Mouse (Mus musculus): ENCODE results near the gene Ubox5. TPM values are rescaled to one million over a fixed set of nuclear protein-coding genes. Genes with fewer than 3 reads are reported as not detected.
A peak's percentile ranks its signal among the peaks of the same experiment; 100 is the strongest.

The Ubox5 gene
- polyA plus RNA-seq, 1 experiment = 1.8 TPM

DNA sequence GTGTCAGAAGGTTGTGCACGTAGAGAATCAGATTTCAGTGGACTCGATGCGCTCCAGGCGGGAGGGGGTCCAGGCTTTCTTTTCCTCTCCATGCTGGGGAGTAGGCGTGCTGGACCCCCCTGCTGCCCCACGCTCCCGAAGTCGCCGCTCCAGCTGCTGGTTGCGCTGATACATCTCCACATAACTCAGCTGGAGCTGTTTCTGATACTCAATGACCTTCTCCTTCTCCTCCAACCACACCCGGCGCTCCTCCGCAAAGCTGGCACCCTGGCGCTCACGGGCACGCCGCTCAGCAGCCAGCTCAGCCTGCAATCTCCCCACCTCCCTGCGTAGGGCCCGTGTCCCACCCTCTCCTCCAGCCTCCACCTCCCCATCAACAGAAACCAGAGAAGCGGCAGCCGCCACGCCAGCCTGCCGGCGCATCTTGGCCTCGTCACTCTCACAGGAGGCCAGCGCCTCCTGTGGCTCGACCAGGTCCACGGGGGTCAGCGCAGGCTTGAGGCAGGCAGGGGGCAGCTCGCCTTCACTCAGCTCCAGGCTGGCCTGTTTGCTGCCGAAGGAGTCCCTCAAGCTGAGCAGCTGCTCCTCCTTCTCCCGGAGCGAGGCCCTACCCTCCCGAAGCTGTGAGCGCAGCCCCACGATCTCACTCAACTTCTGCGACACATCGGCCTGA lies 5.0 kb upstream of the Ubox5 start:
- Histone ChIP-seq H3K4me3 (replicated peaks) (peak overlapping the region; percentile 90), H3K27me3 (replicated peaks) (peaks cover 71% of the 10 kb centered on the region), H3K36me3 (replicated peaks; ENCODE audit: low read length) (no peaks in the 10 kb centered on the region)

DNA sequence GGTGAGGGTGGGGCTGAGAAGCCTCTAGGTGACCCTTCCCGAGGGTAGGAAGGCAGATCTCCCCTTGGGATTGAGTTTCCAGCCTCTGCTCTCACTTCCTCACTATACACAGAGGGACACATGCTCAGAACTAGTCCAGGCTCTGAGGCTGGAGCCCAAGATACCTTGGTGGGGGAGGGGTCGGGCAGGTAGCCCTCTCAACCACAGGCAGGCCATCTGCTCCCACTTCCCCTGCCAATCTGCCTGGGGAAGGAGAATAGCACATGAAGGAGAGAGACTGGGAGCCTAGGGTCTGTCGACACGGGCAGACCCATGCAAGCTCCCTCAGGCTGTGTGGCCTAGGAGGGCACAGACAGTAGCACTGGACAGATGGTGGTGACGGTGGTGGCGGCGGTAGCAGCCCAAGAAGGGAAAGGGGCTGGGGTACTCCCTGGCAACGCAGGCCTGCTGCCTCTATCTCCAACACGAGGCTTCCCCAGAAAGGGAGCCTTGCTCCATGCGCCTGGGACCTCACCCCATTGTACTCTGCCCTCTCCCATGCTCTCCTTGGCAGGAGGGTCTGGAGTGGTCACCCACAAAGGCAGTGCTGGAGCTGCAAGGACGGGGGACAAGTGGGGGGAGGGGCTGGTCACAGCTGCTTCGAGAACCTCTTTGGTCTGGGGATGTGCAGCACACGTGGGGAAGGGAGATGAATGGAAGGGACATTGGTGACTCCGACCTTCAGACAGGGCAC lies 4.3 kb upstream of the Ubox5 start:
- Histone ChIP-seq H3K4me1 (peaks cover 37% of the 10 kb centered on the region), H3K9me3 (no peaks in the 10 kb centered on the region), H3K4me3 (replicated peaks) (peak overlapping the region; percentile 90), H3K27me3 (replicated peaks) (peaks cover 65% of the 10 kb centered on the region), H3K36me3 (replicated peaks; ENCODE audit: low read length) (no peaks in the 10 kb centered on the region)
- no peak for TF ChIP-seq GATA1 (IDR thresholded peaks at IDR 0.05; ENCODE audit: borderline replicate concordance, low read length)
- TF ChIP-seq FLI1 (IDR thresholded peaks at IDR 0.05; ENCODE audit: low read length) = no peak

More for the DNA sequence above, 5.0 kb upstream of the Ubox5 start:
- TF ChIP-seq GATA1 (IDR thresholded peaks at IDR 0.05; ENCODE audit: borderline replicate concordance, low read length) = no peak
- no peak for TF ChIP-seq FLI1 (IDR thresholded peaks at IDR 0.05; ENCODE audit: low read length)
- no peaks in the 10 kb centered on the region for H3K9me3 ChIP-seq
- peaks cover 36% of the 10 kb centered on the region for H3K4me1 ChIP-seq

DNA sequence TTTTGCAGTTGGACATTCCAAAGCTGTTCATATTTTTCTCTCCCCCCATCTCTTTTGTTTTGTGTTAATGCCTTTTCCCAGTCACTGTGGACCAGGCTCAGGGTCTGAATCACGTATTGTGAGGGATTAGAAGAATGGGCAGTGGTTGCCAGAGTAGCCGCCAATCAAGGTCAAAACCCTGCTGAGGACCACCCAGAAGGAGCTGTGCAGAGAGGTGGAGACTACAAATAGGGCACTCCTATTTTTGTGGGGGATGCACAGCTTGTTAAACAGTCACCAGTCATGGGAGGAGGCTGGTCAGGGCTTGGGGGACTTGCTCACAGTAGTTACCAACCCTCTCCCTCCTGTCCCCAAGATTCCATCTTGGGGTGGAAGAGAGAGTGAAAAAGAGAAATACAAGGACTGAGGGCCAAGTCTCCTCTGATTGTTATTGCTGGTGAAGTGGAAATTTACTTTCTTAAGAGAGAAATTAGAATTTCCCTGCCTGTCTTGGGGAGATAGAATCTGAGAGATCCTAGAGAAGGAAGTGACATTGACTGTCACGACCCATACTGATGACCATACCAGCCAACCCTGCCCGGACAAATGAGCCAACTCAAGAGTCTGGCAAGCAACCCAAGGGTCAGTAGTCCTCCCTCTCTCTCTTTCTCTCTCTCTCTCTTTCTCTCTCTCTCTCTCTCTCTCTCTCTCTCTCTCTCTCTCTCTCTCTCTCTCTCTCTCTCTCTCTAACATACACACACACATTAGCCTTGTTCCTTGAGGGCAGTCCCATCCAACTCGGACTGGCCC lies 3.2 kb upstream of the Ubox5 start:
- Histone ChIP-seq H3K9me3 (no peaks in the 10 kb centered on the region), H3K4me1 (peaks cover 48% of the 10 kb centered on the region), H3K27me3 (replicated peaks) (peaks cover 55% of the 10 kb centered on the region), H3K4me3 (replicated peaks) (no peak overlapping the region), H3K36me3 (replicated peaks; ENCODE audit: low read length) (no peaks in the 10 kb centered on the region)
- no peak for TF ChIP-seq FLI1 (IDR thresholded peaks at IDR 0.05; ENCODE audit: low read length)

DNA sequence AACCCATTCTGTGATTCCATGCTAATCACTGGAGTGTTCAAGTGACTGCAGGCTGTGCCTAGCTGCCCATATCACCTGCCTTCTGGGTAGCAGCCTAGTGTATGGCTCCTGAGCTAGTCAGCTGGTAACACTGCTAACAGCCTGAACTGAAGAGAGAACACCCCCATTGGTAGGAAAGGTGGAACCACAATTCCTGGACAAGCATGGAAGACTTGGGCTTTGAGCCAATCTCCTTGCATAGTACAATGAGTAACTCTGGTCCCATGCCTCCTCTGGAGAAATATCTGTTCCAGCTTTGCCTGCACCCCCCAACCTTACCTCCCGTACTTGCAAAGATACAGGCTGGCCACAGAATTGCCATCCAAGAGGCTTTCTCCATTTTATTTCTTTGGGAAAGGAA lies 2.6 kb upstream of the Ubox5 start:
- Histone ChIP-seq H3K36me3 (replicated peaks; ENCODE audit: low read length) (peaks cover 3% of the 10 kb centered on the region), H3K4me1 (peaks cover 53% of the 10 kb centered on the region), H3K9me3 (no peaks in the 10 kb centered on the region), H3K4me3 (replicated peaks) (no peak overlapping the region), H3K27me3 (replicated peaks) (peaks cover 50% of the 10 kb centered on the region)
- TF ChIP-seq GATA1 (IDR thresholded peaks at IDR 0.05; ENCODE audit: borderline replicate concordance, low read length) (no peak), FLI1 (IDR thresholded peaks at IDR 0.05; ENCODE audit: low read length) (no peak)

DNA sequence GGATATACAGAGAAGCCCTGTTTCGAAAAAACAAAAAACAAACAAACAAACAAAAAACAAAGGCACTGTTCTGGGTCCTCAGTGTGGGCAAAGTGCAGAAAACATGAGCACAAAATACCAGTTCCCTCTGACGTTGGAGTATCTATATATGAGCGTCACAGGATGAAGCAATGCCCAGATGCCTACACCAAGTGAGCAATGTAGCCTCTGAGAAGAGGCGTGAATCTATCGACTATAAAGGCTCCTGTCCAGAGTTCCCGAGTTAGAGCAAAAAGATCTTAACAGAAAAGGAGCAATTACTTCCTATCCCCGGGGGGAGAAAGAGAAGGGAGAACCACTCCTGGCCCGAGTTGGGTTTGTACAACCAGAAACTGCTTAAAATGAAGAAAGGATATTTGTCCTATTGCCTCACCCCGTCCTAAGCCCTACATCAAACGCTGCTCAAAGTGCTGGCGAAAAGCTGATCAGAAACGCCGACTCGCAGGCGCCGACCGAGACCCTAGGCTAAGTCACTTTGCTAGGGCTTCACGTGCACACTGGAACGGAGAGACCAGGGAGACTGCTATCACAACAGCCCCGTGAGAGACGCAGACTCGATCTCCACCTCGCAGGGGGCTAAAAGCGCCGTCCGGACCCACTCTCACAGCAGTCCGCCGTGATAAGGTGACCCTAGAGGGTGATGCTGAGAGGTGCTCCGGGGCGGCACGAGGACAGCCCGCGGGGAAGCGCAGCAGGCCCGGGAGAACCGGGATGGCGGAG lies 579 bp downstream of the Ubox5 start:
- Histone ChIP-seq H3K27me3 (replicated peaks) (peaks cover 18% of the 10 kb centered on the region), H3K4me1 (peaks cover 36% of the 10 kb centered on the region), H3K36me3 (replicated peaks; ENCODE audit: low read length) (peaks cover 30% of the 10 kb centered on the region), H3K9me3 (no peaks in the 10 kb centered on the region), H3K4me3 (replicated peaks) (peak overlapping the region; percentile 98)
- TF ChIP-seq GATA1 (IDR thresholded peaks at IDR 0.05; ENCODE audit: borderline replicate concordance, low read length) (no peak), FLI1 (IDR thresholded peaks at IDR 0.05; ENCODE audit: low read length) (no peak)

DNA sequence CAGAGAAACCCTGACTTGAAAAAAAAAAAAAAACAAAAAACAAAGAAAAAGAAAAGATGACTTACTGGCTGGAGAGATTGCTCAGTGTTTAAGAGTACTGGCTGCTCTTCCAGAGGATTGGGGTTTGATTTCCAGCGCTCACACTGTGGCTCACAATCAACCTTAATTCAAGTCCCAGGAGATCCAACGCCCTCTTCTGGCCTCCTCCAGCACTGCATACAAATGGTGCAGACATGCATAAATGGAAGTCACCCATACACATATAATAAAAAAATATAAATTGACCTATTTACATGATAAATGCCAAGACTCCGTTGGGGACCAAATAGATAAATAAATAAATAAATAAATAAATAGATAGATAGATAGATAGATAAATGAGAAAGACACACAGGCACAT lies 1.4 kb downstream of the Ubox5 start:
- H3K36me3 ChIP-seq (replicated peaks; ENCODE audit: low read length) = peaks cover 34% of the 10 kb centered on the region
- peak overlapping the region; percentile 98 for H3K4me3 ChIP-seq (replicated peaks)
- peaks cover 28% of the 10 kb centered on the region for H3K4me1 ChIP-seq
- TF ChIP-seq GATA1 (IDR thresholded peaks at IDR 0.05; ENCODE audit: borderline replicate concordance, low read length) (no peak), FLI1 (IDR thresholded peaks at IDR 0.05; ENCODE audit: low read length) (no peak)
- H3K9me3 ChIP-seq = no peaks in the 10 kb centered on the region
- H3K27me3 ChIP-seq (replicated peaks) = peaks cover 10% of the 10 kb centered on the region

DNA sequence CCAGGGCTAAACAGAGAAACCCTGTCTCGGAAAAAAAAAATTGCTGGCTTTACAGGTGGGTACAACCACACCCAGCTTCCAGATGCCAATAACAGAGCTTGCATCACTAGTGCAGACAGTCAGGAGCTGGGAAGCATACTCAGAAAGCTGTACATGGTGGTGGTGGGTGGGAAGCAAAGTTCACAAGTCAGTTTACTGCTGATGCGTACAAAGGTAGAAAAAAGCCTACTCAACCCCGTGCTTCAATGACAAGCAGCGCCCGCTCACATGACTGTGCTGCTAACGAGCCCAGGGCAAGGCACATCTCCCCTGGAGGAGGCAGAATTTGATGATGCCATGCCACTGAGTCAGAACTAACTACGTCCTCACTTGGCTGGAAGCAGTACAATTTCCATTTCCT lies 10.9 kb downstream of the Ubox5 start:
- TF ChIP-seq GATA1 (IDR thresholded peaks at IDR 0.05; ENCODE audit: borderline replicate concordance, low read length) = no peak
- TF ChIP-seq FLI1 (IDR thresholded peaks at IDR 0.05; ENCODE audit: low read length) = no peak
- H3K4me1 ChIP-seq = no peaks in the 10 kb centered on the region
- no peak overlapping the region for H3K4me3 ChIP-seq (replicated peaks)
- H3K36me3 ChIP-seq (replicated peaks; ENCODE audit: low read length) = peaks cover 85% of the 10 kb centered on the region
- no peaks in the 10 kb centered on the region for H3K27me3 ChIP-seq (replicated peaks)
- H3K9me3 ChIP-seq = no peaks in the 10 kb centered on the region

DNA sequence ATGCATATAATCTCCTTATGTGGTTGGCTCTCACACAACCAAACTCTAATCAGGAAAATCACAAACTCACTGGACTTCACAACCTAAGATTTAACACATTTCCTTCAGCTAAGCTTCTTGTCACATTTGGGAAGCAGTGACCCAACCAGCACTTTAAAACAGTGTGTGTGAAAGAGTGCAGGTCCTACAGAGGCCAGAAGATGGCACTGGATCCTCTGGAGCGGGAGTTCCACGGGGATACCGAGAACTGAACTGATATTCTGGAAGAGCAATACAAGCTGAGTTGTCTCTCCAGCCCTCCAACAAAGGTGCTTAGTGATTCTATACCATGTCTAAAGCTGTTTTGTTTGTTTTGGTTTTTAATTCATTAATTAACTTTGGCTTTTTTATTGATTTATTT lies 16.7 kb downstream of the Ubox5 start:
- H3K4me1 ChIP-seq = no peaks in the 10 kb centered on the region
- H3K4me3 ChIP-seq (replicated peaks) = no peak overlapping the region
- TF ChIP-seq GATA1 (IDR thresholded peaks at IDR 0.05; ENCODE audit: borderline replicate concordance, low read length) (no peak), FLI1 (IDR thresholded peaks at IDR 0.05; ENCODE audit: low read length) (no peak)
- no peaks in the 10 kb centered on the region for H3K27me3 ChIP-seq (replicated peaks)
- peaks cover 58% of the 10 kb centered on the region for H3K36me3 ChIP-seq (replicated peaks; ENCODE audit: low read length)
- H3K9me3 ChIP-seq = no peaks in the 10 kb centered on the region

DNA sequence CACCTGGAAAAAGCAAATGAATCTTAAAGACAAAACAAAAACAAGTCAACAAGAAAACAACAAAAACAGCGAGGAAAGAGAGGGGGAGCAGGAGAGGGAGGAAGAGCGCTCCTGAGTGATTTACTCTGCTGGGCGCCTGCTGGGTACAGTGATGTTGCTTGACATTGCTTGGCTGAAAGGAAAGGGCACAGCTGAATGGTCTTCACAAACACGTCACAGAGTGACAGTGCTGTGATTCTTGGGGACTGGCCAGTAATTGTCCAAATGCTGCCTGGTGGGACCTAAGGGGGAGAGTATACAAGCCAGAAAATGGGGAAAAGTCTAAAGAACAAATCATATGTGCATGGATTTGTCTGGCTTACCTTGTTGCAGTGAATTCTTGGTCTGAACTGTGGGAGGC lies 27.6 kb downstream of the Ubox5 start:
- Histone ChIP-seq H3K36me3 (replicated peaks; ENCODE audit: low read length) (peaks cover 69% of the 10 kb centered on the region), H3K9me3 (no peaks in the 10 kb centered on the region), H3K27me3 (replicated peaks) (no peaks in the 10 kb centered on the region), H3K4me1 (peaks cover 11% of the 10 kb centered on the region), H3K4me3 (replicated peaks) (no peak overlapping the region)
- no peak for TF ChIP-seq FLI1 (IDR thresholded peaks at IDR 0.05; ENCODE audit: low read length)
- no peak for TF ChIP-seq GATA1 (IDR thresholded peaks at IDR 0.05; ENCODE audit: borderline replicate concordance, low read length)

Measured in megakaryocyte, embryonic 14.5 days (primary cell).